ENCODE assay signal across 7 mouse cellular contexts in the genomic region with DNA sequence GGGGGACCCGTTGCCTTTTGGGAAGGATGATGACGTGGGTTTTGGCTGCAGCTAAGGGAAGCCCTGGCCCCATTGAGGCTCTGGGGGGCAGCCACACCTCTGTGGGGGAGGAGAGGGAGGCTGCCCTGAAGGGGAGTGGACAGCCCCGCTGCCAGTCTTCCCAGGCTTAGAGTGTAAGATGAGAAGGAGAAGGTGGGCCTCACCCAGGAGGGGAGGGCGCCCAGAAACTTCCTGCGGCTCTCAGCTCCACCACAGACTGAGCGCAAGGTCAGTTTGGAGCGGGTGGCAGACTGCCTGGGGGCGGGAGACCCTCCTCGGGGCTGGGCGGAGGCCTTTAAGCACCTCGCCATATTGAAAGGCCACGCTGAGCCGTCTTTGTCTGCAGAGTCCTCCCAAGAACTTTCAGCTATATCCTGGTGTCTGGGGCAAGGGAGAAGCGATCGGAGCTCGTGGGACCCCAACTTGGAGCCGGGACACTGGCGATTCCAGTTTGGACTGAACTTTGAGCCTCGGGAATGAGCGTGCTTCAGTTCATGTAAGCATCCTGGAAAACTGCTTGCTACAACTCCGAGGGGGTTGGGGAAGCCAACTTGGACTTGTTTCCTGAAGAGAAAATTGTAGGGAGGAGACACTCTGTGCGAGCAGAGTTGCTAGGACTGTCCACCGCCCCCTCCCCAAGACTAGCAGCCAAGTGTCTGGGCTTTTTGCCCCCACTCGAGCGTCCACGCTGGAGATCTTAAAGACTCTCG. TPM values are rescaled to one million over a fixed set of nuclear protein-coding genes. Genes with fewer than 3 reads are reported as not detected.
DNase-seq lines count a peak whose midpoint lies in the region; ATAC-seq and TF ChIP-seq lines count a peak whose summit lies in the region.

No protein-coding gene starts in this region.

- H3K27ac ChIP-seq in intestine, postnatal 0 days (ENCODE audit: low read depth, low read length): peak overlapping the region; percentile 58
- peak overlapping the region; percentile 55; the same call in 1 of the 2 replicates for H3K27ac ChIP-seq in neural tube, embryonic 14.5 days (ENCODE audit: low read depth, low read length)

- peak overlapping the region; percentile 68 for H3K4me2 ChIP-seq in intestine, postnatal 0 days (replicated peaks; ENCODE audit: low read depth)
- peak overlapping the region; percentile 43 for H3K4me2 ChIP-seq in neural tube, embryonic 14.5 days (ENCODE audit: low read depth, low read length)

- peak; percentile 47 for ATAC-seq in intestine, postnatal 0 days
- peak; percentile 72; the same call in 1 of the 2 replicates for ATAC-seq in neural tube, embryonic 14.5 days (ENCODE audit: low read depth)

- H3K4me1 ChIP-seq in intestine, postnatal 0 days (replicated peaks; ENCODE audit: control insufficient read depth, insufficient read depth, low read length): 0 out of 2 replicates have a peak, but pooled peaks cover 7% of the 10 kb centered on the region
- H3K4me1 ChIP-seq in neural tube, embryonic 14.5 days (ENCODE audit: control insufficient read depth, insufficient read depth, low read length): peaks cover 5% of the 10 kb centered on the region; the same call in 1 of the 2 replicates

- no peaks in the 10 kb centered on the region for H3K27me3 ChIP-seq in intestine, postnatal 0 days (replicated peaks; ENCODE audit: control insufficient read depth, insufficient read depth, low read length)
- H3K27me3 ChIP-seq in neural tube, embryonic 14.5 days (ENCODE audit: control insufficient read depth, insufficient read depth, low read length): no peaks in the 10 kb centered on the region

- H3K4me3 ChIP-seq in intestine, postnatal 0 days (ENCODE audit: low read depth, low read length): peak overlapping the region; percentile 45
- peak overlapping the region; percentile 32 for H3K4me3 ChIP-seq in neural tube, embryonic 14.5 days (ENCODE audit: low read depth, low read length)

- H3K9me3 ChIP-seq in intestine, postnatal 0 days (ENCODE audit: control insufficient read depth): no peaks in the 10 kb centered on the region
- no peaks in the 10 kb centered on the region for H3K9me3 ChIP-seq in neural tube, embryonic 14.5 days (ENCODE audit: control insufficient read depth, low read length)

- peak overlapping the region; percentile 61 for H3K9ac ChIP-seq in intestine, postnatal 0 days (ENCODE audit: low read depth, low read length)
- peak overlapping the region; percentile 44 for H3K9ac ChIP-seq in neural tube, embryonic 14.5 days (replicated peaks; ENCODE audit: low read depth, low read length)

- TF ChIP-seq CTCF in intestine, postnatal 0 days (IDR thresholded peaks at IDR 0.05; ENCODE audit: low read depth): no peak

- 2% methylated on average over 27 of the region's 27 CpGs for WGBS in intestine, postnatal 0 days
- WGBS in neural tube, embryonic 14.5 days: 4% methylated on average over 27 of the region's 27 CpGs

- peak; percentile 93 to 94 for DNase-seq in adrenal gland, adult (ENCODE audit: inconsistent age in 2 of 2, low spot score in 1 of 2)
- DNase-seq in embryo, embryonic 10 days (ENCODE audit: low spot score): peak; percentile 88
- peak; percentile 99 for DNase-seq in heart, adult 11 months
- DNase-seq in lung, adult 18-20 months: peak; percentile 71 to 82
- DNase-seq in layer of hippocampus, adult 9-10 months (ENCODE audit: low spot score): no peak

- H3K36me3 ChIP-seq in intestine, postnatal 0 days (ENCODE audit: control insufficient read depth, insufficient read depth): no peaks in the 10 kb centered on the region
- H3K36me3 ChIP-seq in neural tube, embryonic 14.5 days (ENCODE audit: control insufficient read depth, insufficient read depth, low read length): no peaks in the 10 kb centered on the region

RNA-seq across cellular contexts. Expression of a gene that starts 1.3 kb away (rescaled TPM):
- polyA plus RNA-seq in intestine, postnatal 0 days (2015; fragmentation: Nextera tagmentation; extraction: Ambion mirVana): 3.6 and 4.0 TPM in 2 replicates
- 2.3 and 5.6 TPM in 2 replicates for polyA plus RNA-seq in neural tube, embryonic 14.5 days (2014; fragmentation: Nextera tagmentation; extraction: Ambion mirVana)

RNA-seq across cellular contexts. Expression of a gene that starts 10.9 kb away (rescaled TPM):
- polyA plus RNA-seq in intestine, postnatal 0 days (2015; fragmentation: Nextera tagmentation; extraction: Ambion mirVana): 0.09 and 0.10 TPM in 2 replicates
- polyA plus RNA-seq in neural tube, embryonic 14.5 days (2014; fragmentation: Nextera tagmentation; extraction: Ambion mirVana): 7.4 and 10.1 TPM in 2 replicates

RNA-seq across cellular contexts. Expression of a gene that starts 33.9 kb away (rescaled TPM):
- polyA plus RNA-seq in intestine, postnatal 0 days (2015; fragmentation: Nextera tagmentation; extraction: Ambion mirVana): 44.4 and 45.0 TPM in 2 replicates
- polyA plus RNA-seq in neural tube, embryonic 14.5 days (2014; fragmentation: Nextera tagmentation; extraction: Ambion mirVana): 121 TPM in 2 replicates

RNA-seq across cellular contexts. Expression of a gene that starts 34.3 kb away (rescaled TPM):
- 2.0 and 2.2 TPM in 2 replicates for polyA plus RNA-seq in intestine, postnatal 0 days (2015; fragmentation: Nextera tagmentation; extraction: Ambion mirVana)
- 60.1 and 60.7 TPM in 2 replicates for polyA plus RNA-seq in neural tube, embryonic 14.5 days (2014; fragmentation: Nextera tagmentation; extraction: Ambion mirVana)

RNA-seq across cellular contexts. Expression of a gene that starts 49.3 kb away (rescaled TPM):
- 3.3 and 3.6 TPM in 2 replicates for polyA plus RNA-seq in intestine, postnatal 0 days (2015; fragmentation: Nextera tagmentation; extraction: Ambion mirVana)
- polyA plus RNA-seq in neural tube, embryonic 14.5 days (2014; fragmentation: Nextera tagmentation; extraction: Ambion mirVana): 68.1 and 92.1 TPM in 2 replicates
